Mouse (Mus musculus): ENCODE measurements around the gene Ppp2r2d. TPM values are rescaled to one million over a fixed set of nuclear protein-coding genes. Genes with fewer than 3 reads are reported as not detected.
A peak's percentile ranks its signal among the peaks of the same experiment; 100 is the strongest.

The Ppp2r2d gene
- polyA plus RNA-seq (2012; rRNA removed), result 63.1 and 64.6 TPM in 2 replicates

- Histone ChIP-seq H3K4me3 (ENCODE audit: insufficient read depth, low read length) (peak within 1 kb of the TSS; percentile 80), H3K27ac (ENCODE audit: insufficient read depth, low read length) (peak within 1 kb of the TSS; percentile 96), H3K4me1 (ENCODE audit: control insufficient read depth, insufficient read depth, low read length) (peaks cover 23% of the 10 kb centered on the region)
- TF ChIP-seq POLR2A (IDR thresholded peaks at IDR 0.05; ENCODE audit: extremely low read depth, insufficient read depth, low read length) (peak; percentile 94), CTCF (IDR thresholded peaks at IDR 0.05; ENCODE audit: extremely low read depth, insufficient read depth, low read length) (peak; percentile 80)
Observed at GRCm38 (mm10) chr7:138845544-138846391, at the start of gene Ppp2r2d, which contains the start of gene Mapk1ip1. Gene Ppp2r2d (plus strand): TSS chr7:138846079. Gene Mapk1ip1 (minus strand): TSS chr7:138846273.

GRCm38 (mm10) chr7:138803386-138803785, 42.5 kb upstream of the Ppp2r2d start:
- H3K4me1 ChIP-seq (ENCODE audit: control insufficient read depth, insufficient read depth, low read length), result no peaks in the 10 kb centered on the region
- TF ChIP-seq POLR2A (IDR thresholded peaks at IDR 0.05; ENCODE audit: extremely low read depth, insufficient read depth, low read length), result no peak
- no peak for TF ChIP-seq CTCF (IDR thresholded peaks at IDR 0.05; ENCODE audit: extremely low read depth, insufficient read depth, low read length)
- no peak overlapping the region for H3K27ac ChIP-seq (ENCODE audit: insufficient read depth, low read length)
- no peak overlapping the region for H3K4me3 ChIP-seq (ENCODE audit: insufficient read depth, low read length)

DNA sequence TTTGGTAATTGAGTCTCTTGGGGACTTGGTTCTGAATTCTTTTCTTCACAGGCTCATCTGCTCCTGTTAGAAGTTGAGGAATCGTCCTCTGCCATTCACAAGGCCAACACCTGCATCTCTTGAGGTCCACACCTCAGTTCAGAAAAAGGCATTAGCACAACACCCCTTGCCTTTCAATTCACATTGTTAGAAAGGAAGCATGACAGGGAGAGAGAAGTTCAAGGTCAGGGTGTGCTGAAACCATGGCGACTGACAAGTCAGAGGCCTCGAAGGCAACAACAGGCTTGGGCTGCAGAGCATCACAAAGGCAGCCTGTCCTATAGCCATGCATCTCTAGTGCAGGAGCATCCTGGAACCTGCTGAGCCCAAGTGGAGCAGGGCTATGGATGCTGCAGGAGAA, 38.7 kb upstream of the Ppp2r2d start:
- Histone ChIP-seq H3K4me1 (ENCODE audit: control insufficient read depth, insufficient read depth, low read length) (no peaks in the 10 kb centered on the region), H3K4me3 (ENCODE audit: insufficient read depth, low read length) (no peak overlapping the region), H3K27ac (ENCODE audit: insufficient read depth, low read length) (no peak overlapping the region)
- no peak for TF ChIP-seq CTCF (IDR thresholded peaks at IDR 0.05; ENCODE audit: extremely low read depth, insufficient read depth, low read length)

GRCm38 (mm10) chr7:138813213-138813875, 32.5 kb upstream of the Ppp2r2d start:
- no peak overlapping the region for H3K4me3 ChIP-seq (ENCODE audit: insufficient read depth, low read length)
- H3K4me1 ChIP-seq (ENCODE audit: control insufficient read depth, insufficient read depth, low read length), result no peaks in the 10 kb centered on the region
- no peak overlapping the region for H3K27ac ChIP-seq (ENCODE audit: insufficient read depth, low read length)
- TF ChIP-seq POLR2A (IDR thresholded peaks at IDR 0.05; ENCODE audit: extremely low read depth, insufficient read depth, low read length), result no peak
- no peak for TF ChIP-seq CTCF (IDR thresholded peaks at IDR 0.05; ENCODE audit: extremely low read depth, insufficient read depth, low read length)

GRCm38 (mm10) chr7:138818314-138818713, 27.6 kb upstream of the Ppp2r2d start:
- TF ChIP-seq POLR2A (IDR thresholded peaks at IDR 0.05; ENCODE audit: extremely low read depth, insufficient read depth, low read length) (no peak), CTCF (IDR thresholded peaks at IDR 0.05; ENCODE audit: extremely low read depth, insufficient read depth, low read length) (peak; percentile 22; the same call in 1 of the 2 replicates)
- no peaks in the 10 kb centered on the region for H3K4me1 ChIP-seq (ENCODE audit: control insufficient read depth, insufficient read depth, low read length)

DNA sequence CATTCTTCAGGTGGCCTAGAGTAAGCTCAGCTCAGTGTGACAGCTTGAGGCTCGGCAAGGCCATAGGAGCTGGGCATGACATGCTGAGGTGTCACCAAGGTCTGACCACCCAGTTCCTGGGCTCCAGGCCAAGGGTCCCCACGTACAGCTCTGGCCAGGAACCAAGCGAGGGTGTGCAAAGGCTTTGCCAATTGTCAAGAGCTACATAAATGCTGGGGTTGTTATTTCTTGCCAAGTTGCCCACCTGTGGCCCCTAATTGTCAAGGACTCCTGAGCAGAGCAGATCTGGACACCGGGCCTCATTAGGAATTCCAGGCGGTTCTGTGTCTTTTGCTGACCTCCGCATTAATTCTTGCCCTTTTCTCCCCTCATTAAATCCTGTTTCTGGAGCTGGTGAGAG, 21.5 kb upstream of the Ppp2r2d start:
- H3K4me3 ChIP-seq (ENCODE audit: insufficient read depth, low read length), result no peak overlapping the region
- TF ChIP-seq POLR2A (IDR thresholded peaks at IDR 0.05; ENCODE audit: extremely low read depth, insufficient read depth, low read length), result no peak
- TF ChIP-seq CTCF (IDR thresholded peaks at IDR 0.05; ENCODE audit: extremely low read depth, insufficient read depth, low read length), result no peak
- no peak overlapping the region for H3K27ac ChIP-seq (ENCODE audit: insufficient read depth, low read length)
- H3K4me1 ChIP-seq (ENCODE audit: control insufficient read depth, insufficient read depth, low read length), result no peaks in the 10 kb centered on the region

More at GRCm38 (mm10) chr7:138818314-138818713, 27.6 kb upstream of the Ppp2r2d start:
- no peak overlapping the region for H3K4me3 ChIP-seq (ENCODE audit: insufficient read depth, low read length)
- no peak overlapping the region for H3K27ac ChIP-seq (ENCODE audit: insufficient read depth, low read length)

GRCm38 (mm10) chr7:138824995-138825756, 20.7 kb upstream of the Ppp2r2d start:
- Histone ChIP-seq H3K4me1 (ENCODE audit: control insufficient read depth, insufficient read depth, low read length) (no peaks in the 10 kb centered on the region), H3K4me3 (ENCODE audit: insufficient read depth, low read length) (no peak overlapping the region), H3K27ac (ENCODE audit: insufficient read depth, low read length) (no peak overlapping the region)
- TF ChIP-seq CTCF (IDR thresholded peaks at IDR 0.05; ENCODE audit: extremely low read depth, insufficient read depth, low read length), result no peak

DNA sequence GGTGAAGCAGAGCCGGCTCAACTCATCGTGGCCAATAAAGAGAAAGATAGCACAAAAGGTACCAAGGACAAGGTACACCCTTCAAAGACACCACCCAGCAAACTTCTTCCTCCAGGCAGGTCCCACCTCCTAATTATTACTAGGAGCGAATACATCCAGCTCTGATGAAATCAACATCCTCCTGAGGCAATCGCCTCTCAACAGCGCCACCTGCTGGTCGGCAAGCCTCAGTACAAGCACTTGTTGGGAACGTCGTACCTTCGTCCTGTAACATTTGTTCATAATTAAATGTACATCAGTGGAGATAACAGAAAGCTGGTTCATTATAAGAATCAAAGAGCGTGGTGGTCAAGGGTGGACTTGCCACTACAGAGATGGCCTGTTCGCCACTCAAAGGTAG, 18.1 kb upstream of the Ppp2r2d start:
- Histone ChIP-seq H3K4me1 (ENCODE audit: control insufficient read depth, insufficient read depth, low read length) (no peaks in the 10 kb centered on the region), H3K4me3 (ENCODE audit: insufficient read depth, low read length) (no peak overlapping the region), H3K27ac (ENCODE audit: insufficient read depth, low read length) (no peak overlapping the region)
- TF ChIP-seq POLR2A (IDR thresholded peaks at IDR 0.05; ENCODE audit: extremely low read depth, insufficient read depth, low read length) (no peak), CTCF (IDR thresholded peaks at IDR 0.05; ENCODE audit: extremely low read depth, insufficient read depth, low read length) (peak; percentile 96)

GRCm38 (mm10) chr7:138835028-138835427, 10.9 kb upstream of the Ppp2r2d start:
- Histone ChIP-seq H3K4me1 (ENCODE audit: control insufficient read depth, insufficient read depth, low read length) (no peaks in the 10 kb centered on the region), H3K27ac (ENCODE audit: insufficient read depth, low read length) (no peak overlapping the region), H3K4me3 (ENCODE audit: insufficient read depth, low read length) (no peak overlapping the region)
- TF ChIP-seq POLR2A (IDR thresholded peaks at IDR 0.05; ENCODE audit: extremely low read depth, insufficient read depth, low read length) (no peak), CTCF (IDR thresholded peaks at IDR 0.05; ENCODE audit: extremely low read depth, insufficient read depth, low read length) (peak; percentile 20; the same call in 1 of the 2 replicates)
